Mouse (Mus musculus): ENCODE measurements around the gene Ier5l. TPM values are rescaled to one million over a fixed set of nuclear protein-coding genes. Genes with fewer than 3 reads are reported as not detected.
A peak's percentile ranks its signal among the peaks of the same experiment; 100 is the strongest.

Gene Ier5l
- polyA plus RNA-seq, 1 experiment from 2014 or later: 2.8 TPM

DNA sequence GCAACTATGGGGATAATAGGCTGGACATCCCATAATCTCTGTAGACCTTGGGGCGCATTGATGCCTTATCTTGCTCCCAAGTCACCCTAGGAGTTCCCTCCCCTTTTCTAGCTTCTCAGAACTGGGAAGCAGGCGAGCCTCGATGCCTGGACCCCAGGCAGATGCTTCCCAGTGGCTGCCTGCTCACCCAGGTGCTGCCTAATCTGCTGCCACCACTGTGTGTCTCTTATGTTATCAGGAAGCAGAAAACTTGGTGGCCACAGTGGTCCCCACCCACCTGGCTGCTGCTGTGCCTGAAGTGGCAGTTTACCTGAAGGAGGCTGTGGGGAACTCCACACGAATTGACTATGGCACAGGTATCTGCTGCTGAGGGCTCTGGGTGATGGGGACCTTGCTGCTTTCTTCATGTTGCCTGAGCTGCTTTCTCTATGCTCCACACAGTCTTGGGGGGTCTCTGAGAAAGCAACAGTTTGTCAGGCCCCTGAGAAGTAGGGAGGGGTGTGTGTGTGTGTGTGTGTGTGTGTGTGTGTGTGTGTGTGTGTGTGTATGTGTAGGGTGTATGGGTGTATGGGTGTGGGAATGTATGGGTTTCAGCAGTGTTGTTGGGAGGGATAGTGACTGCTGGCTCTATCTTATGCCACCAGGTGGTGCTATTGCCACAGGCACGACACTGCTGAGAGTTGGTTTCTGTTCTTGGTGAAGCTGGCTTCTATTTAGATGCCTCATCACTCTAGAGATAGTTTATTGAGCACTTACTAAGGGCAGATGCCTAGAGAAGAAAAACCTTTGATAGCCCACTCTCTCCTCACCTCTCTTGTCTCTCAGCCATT lies 38.5 kb downstream of the Ier5l start:
- 54% methylated on average over 5 of the region's 5 CpGs for WGBS
- peak; percentile 51 for ATAC-seq (ENCODE audit: insufficient number of reproducible peaks, insufficient read depth, low FRiP score, low read depth)

DNA sequence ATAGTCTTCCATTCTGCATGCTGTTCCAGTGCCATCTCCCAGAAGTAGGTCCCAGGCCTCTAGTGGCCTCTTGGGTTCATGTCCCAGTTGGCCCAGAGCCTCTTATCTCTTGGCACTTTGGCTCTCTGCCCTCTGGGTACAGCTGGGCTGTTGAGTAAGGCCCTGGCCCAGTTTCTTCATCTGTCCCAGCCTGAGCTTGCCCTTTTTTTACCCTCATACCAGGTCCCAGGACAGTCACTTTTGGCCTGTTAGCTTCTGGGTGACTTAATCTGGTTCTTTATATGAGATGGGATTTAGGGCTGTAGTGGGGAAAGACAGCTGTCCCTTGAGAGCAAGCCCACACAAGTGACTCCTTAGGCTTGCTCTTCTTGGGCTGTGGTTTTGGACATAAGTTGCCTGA lies 44.9 kb downstream of the Ier5l start:
- Histone ChIP-seq H3K4me1 (ENCODE audit: control insufficient read depth, insufficient read depth, low read length) (no peaks in the 10 kb centered on the region), H3K27ac (ENCODE audit: low read length) (no peak overlapping the region), H3K27me3 (ENCODE audit: control insufficient read depth, insufficient read depth, low read length) (no peaks in the 10 kb centered on the region), H3K9ac (replicated peaks; ENCODE audit: low read depth, low read length) (no peak overlapping the region), H3K4me2 (replicated peaks; ENCODE audit: low read depth, low read length) (no peak overlapping the region), H3K9me3 (ENCODE audit: control insufficient read depth, low read depth, low read length) (no peaks in the 10 kb centered on the region), H3K4me3 (ENCODE audit: low read depth, low read length) (no peak overlapping the region), H3K36me3 (ENCODE audit: control insufficient read depth, insufficient read depth, low read length) (peaks cover 73% of the 10 kb centered on the region)
- no peak for ATAC-seq (ENCODE audit: insufficient number of reproducible peaks, insufficient read depth, low FRiP score, low read depth)

More for the DNA sequence above, 38.5 kb downstream of the Ier5l start:
- Histone ChIP-seq H3K36me3 (ENCODE audit: control insufficient read depth, insufficient read depth, low read length) (peaks cover 59% of the 10 kb centered on the region), H3K9ac (replicated peaks; ENCODE audit: low read depth, low read length) (no peak overlapping the region), H3K9me3 (ENCODE audit: control insufficient read depth, low read depth, low read length) (no peaks in the 10 kb centered on the region), H3K4me1 (ENCODE audit: control insufficient read depth, insufficient read depth, low read length) (peaks cover 14% of the 10 kb centered on the region), H3K27ac (ENCODE audit: low read length) (no peak overlapping the region), H3K27me3 (ENCODE audit: control insufficient read depth, insufficient read depth, low read length) (no peaks in the 10 kb centered on the region), H3K4me3 (ENCODE audit: low read depth, low read length) (no peak overlapping the region), H3K4me2 (replicated peaks; ENCODE audit: low read depth, low read length) (no peak overlapping the region)

Other genes starting within 250 kb of the Ier5l start
- 50.0 and 51.9 TPM in 2 replicates for gene Lrrc8a, start 236.5 kb downstream of the Ier5l start, polyA plus RNA-seq (2014; fragmentation: Nextera tagmentation; extraction: Ambion mirVana)
- gene Gm28035, start 233.7 kb downstream of the Ier5l start, polyA plus RNA-seq (2014; fragmentation: Nextera tagmentation; extraction: Ambion mirVana): 0.13 and 0.25 TPM in 2 replicates
- gene Phyhd1, start 208.0 kb downstream of the Ier5l start, polyA plus RNA-seq (2014; fragmentation: Nextera tagmentation; extraction: Ambion mirVana): 16.2 and 17.6 TPM in 2 replicates
- gene Gm28038, start 193.2 kb downstream of the Ier5l start, polyA plus RNA-seq (2014; fragmentation: Nextera tagmentation; extraction: Ambion mirVana): not detected in 2 replicates
- gene Dolk, start 187.9 kb downstream of the Ier5l start, polyA plus RNA-seq (2014; fragmentation: Nextera tagmentation; extraction: Ambion mirVana): 30.6 and 32.0 TPM in 2 replicates
- 43.1 and 45.4 TPM in 2 replicates for gene Nup188, start 187.8 kb downstream of the Ier5l start, polyA plus RNA-seq (2014; fragmentation: Nextera tagmentation; extraction: Ambion mirVana)
- 90.0 and 93.7 TPM in 2 replicates for gene Sh3glb2, start 114.9 kb downstream of the Ier5l start, polyA plus RNA-seq (2014; fragmentation: Nextera tagmentation; extraction: Ambion mirVana)
- 21.2 and 21.7 TPM in 2 replicates for gene Miga2, start 110.0 kb downstream of the Ier5l start, polyA plus RNA-seq (2014; fragmentation: Nextera tagmentation; extraction: Ambion mirVana)
- gene Dolpp1, start 82.0 kb downstream of the Ier5l start, polyA plus RNA-seq (2014; fragmentation: Nextera tagmentation; extraction: Ambion mirVana): 35.8 and 37.8 TPM in 2 replicates
- gene Crat, start 58.4 kb downstream of the Ier5l start, polyA plus RNA-seq (2014; fragmentation: Nextera tagmentation; extraction: Ambion mirVana): 27.3 and 30.0 TPM in 2 replicates
- 82.6 and 85.4 TPM in 2 replicates for gene Ptpa, start 58.2 kb downstream of the Ier5l start, polyA plus RNA-seq (2014; fragmentation: Nextera tagmentation; extraction: Ambion mirVana)
- gene Cstad, start 120.8 kb upstream of the Ier5l start, polyA plus RNA-seq (2014; fragmentation: Nextera tagmentation; extraction: Ambion mirVana): 1.2 and 2.1 TPM in 2 replicates